Mouse (Mus musculus) thymus, adult 2 months (tissue): ENCODE measurements around the gene Kpna3.

Source experiments
- CTCF ChIP-seq: fragments of 200-500 bp; IDR thresholded peaks from 2 replicates; pipeline ENCODE4 v1.5.1; 2012; ENCODE audit warnings: mild to moderate bottlenecking, control low read depth, low read length, moderate library complexity, borderline replicate concordance; ENCODE audit not compliant: control insufficient read depth, poor library complexity, insufficient read depth; ENCODE audit errors: extremely low read depth
- POLR2A ChIP-seq: fragments of 200-500 bp; IDR thresholded peaks from 2 replicates; pipeline ENCODE4 v1.6.1; 2012; ENCODE audit warnings: mild to moderate bottlenecking, low read length, control low read depth, moderate library complexity; ENCODE audit not compliant: control insufficient read depth, poor library complexity, insufficient read depth; ENCODE audit errors: extremely low read depth

DNA sequence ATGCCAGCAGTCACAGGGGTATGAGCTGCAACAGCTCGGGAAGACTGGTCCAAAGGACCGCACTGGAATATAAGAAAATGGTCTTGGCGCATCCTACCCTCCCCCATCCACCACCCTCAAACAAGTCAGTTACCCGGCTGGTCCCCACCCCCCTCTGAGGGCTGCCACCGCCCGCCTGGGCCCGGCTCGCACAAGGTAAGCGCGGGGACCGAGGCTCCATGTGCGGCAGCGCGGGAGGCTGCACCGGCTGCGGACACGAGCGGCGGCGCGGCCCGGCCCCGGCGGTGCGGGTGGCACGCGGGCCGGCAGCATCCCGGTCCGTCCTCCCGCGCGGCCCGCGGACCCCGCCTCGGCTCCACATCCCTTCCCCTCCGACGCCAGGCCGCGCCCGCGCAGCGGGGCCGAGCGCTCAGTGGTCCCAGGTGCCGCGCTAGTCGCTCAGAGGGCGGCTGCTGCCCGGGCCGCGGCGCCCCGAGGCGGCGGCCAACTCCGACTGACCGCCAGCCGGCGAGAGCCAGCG is 473 bp downstream of the Kpna3 start:
- TF ChIP-seq CTCF, result no peak
- no peak for TF ChIP-seq POLR2A
